Mouse (Mus musculus): ENCODE data around the gene Rgs11.
"Not testable (repeated sequence)": the region's sequence is repeated elsewhere in the genome, so short reads cannot be mapped to it uniquely, and the experiment has no call there.

The Rgs11 gene

DNA sequence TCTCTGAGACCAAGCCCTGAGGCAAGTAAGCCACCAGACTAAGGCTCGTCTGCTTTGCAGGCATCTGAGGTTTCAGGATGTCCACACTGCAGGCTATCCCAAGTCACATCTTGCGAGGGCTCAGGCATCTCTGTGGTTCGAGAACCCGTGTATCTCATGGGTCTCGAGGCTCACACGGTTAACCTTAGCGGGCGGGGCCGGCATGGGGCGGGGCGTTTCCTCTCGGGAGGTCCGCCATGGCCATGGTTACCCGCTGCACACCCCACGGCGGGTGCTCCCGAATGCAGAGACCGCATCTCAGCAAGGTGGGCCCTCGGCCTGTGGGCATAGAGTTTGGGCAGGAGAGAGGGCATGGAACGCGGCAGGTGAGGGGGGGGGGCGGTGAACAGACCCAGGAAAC, at the start of gene Rgs11:
Rgs11 (plus strand) TSS at position 215 of the 400 bp plus-strand sequence.
- peak; percentile 43 for DNase-seq (ENCODE audit: low spot score)

DNA sequence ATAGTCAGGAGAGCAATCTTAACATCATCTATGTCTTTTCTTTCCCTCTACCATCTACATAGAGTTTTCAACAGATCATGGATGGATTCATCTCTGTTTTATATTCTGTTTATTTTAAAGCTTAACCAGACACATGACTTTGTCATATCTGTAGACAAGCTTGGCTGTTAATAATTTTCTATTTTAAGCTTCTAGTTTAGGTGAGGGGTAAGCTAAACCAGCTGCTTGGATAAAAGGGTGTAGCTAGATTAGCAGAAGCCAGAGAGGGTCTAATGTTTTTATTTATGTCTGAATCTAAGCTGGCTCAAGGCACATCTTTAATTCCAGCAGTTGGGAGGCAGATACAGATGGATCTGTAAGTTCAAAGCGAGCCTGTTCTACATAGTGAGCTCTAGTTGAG, 40.0 kb upstream of the Rgs11 start:
- no peak for DNase-seq (ENCODE audit: low spot score)

DNA sequence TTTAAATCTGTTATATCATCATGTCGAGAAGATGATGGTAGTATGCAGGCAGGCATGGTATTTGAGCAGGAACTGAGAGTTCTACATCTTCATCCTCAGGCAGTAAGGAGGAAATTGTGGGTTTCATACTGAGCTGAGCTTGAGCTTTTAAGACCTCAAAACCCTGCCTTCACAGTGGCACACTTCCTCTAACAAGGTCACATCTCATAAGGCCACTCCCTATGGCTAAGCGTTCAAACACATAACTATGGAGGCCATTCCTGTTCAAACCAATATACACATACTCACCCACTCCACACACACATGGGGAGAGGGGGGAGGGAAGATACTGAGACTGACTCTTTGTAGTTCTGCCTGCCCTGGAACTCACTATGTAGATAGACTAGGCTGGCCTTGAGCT, 34.7 kb upstream of the Rgs11 start:
- DNase-seq (ENCODE audit: low spot score): peak; percentile 61

DNA sequence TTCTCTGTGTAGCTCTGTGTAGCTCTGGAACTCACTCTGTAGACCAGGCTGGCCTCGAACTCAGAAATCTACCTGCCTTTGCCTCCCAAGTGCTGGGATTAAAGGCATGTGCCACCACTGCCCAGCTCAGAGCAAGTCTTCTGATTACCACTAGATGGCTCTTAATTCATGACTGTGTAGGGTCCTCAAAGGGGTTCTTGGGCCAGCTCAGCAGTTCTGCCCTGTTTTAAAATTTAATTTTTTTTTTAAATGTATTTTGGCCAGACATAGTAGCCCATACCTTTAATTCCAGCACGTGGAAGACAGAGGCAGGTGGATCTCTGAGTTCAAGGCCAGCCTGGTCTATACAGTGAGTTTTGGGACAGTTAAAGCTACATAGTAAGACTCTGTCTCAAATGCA, 27.5 kb upstream of the Rgs11 start:
- DNase-seq (ENCODE audit: low spot score): not testable (repeated sequence)

DNA sequence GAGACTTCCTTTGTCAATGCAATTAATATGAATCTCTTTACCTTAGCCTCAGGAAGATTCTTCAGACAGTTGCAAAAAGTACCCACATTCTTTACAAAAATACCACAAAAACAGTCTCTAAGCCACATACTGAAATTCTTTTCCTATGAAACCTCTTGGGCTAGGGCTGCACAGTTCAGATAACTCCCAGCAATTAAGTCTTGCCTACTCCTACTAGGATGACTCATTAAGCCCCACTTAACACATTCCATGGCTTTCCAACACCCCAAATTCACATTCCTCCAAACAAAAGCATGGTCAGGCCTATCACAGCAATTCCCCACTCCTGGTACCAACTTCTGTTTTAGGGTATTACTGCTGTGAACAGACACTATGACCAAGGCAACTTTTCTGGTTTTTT, 24.1 kb upstream of the Rgs11 start:
- no peak for DNase-seq (ENCODE audit: low spot score)

DNA sequence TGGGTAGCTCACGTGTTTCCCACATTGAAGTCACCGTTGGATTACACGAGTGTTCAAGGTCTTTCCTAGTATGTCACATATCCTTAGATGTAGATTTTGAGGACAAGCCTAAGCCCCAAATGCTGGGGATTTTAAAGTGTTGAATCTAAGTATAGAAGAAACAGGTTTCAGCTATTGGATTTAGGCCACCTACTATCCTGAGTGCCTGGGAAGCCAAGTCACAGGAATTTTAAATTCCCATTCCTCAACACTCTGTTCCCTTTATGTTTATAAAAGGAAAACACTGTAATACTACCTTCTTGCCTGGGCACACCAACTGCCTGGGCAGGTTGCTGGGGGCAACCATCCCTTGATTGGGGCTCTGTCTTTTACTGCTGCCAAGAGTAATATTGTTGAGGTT, 21.6 kb upstream of the Rgs11 start:
- DNase-seq (ENCODE audit: low spot score): no peak

DNA sequence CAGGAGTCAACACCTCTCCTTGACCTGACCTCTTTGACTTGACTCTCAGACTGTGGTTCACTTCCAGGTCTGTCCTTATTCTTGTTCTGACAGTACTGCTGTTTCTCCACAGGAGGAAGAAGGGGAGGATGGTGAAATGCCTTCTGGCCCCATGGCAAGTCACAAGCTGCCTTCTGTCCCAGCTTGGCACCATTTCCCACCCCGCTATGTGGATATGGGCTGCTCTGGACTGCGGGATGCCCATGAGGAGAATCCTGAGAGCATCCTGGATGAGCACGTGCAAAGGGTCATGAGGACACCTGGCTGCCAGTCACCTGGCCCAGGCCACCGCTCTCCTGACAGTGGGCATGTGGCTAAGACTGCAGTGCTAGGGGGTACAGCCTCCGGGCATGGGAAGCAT, 15.2 kb upstream of the Rgs11 start:
- no peak for DNase-seq (ENCODE audit: low spot score)

DNA sequence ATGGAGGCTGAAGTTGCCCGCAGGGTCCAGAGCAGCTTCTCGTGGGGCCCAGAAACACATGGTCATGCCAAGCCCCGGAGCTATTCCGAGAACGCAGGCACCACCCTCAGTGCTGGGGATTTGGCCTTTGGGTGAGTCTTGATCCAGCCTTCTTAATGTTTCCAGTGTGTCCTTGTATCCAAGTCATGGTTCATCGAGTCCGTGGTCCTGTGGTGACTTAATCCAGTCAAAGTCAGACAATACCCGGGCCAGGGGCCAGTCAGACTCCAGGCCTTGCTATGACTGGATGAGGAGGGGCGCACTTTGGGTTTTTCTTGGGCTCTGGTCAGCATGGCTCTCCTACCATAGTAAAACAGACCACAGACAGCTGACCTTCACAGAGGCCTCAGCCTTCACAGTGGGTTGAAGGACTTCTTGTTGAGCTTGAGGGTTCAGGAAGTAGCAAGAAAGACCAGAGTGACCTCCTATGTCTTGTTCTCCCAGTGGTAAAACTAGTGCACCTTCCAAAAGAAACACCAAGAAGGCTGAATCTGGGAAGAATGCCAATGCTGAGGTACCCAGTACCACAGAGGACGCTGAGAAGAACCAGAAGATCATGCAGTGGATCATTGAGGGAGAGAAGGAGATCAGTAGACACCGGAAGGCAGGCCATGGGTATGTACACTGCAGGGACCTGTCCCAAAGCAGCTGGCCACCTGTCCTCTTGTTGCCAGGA, 14.5 kb upstream of the Rgs11 start:
- DNase-seq (ENCODE audit: low spot score): no peak

DNA sequence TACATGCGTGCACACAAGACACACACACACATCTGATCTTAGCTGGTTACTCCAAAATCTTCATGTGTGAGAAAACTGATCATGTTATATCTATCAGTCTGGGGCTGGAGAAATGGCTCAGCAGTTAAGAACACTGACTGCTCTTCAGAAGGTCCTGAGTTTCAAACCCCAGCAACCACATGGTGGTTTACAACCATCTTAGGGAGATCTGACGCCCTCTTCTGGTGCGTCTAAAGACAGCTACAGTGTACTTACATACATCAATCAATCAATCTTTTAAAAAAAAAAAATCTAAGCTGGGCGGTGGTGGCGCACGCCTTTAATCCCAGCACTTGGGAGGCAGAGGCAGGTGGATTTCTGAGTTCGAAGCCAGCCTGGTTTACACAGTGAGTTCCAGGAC, 11.3 kb upstream of the Rgs11 start:
- not testable (repeated sequence) for DNase-seq (ENCODE audit: low spot score)

DNA sequence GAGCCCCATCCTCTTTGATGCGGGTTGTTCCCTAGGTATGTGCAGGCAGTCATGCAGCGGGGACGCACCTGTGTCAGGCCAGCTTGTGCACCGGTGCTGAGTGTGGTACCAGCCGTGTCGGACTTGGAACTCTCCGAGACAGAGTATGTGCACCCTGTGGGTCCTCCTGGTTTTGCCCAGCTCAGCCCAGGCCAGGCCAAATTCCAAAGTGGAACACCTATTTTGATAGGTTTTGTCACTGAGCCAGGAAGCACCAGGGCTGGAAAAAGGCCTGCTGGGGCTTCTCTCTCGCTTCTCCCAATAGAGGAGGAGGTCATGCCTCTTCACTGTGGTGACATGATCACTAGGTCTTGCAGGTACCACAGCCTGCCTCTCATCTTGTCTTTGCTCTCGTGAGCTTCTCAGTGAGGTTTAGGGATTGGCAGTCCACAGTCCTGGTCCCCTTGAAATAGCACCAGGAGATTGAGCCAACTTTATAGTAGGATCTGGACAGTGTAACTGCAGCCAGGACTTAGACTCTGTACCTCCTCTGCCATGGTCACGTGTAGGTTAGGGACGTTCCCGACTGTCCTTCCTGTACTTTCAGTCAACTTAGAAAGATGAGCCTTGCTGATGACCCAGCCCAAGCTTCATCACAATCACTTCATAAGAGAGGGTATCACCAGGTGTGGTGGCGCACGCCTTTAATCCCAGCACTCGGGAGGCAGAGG, 10.1 kb upstream of the Rgs11 start:
- DNase-seq (ENCODE audit: low spot score): no peak

DNA sequence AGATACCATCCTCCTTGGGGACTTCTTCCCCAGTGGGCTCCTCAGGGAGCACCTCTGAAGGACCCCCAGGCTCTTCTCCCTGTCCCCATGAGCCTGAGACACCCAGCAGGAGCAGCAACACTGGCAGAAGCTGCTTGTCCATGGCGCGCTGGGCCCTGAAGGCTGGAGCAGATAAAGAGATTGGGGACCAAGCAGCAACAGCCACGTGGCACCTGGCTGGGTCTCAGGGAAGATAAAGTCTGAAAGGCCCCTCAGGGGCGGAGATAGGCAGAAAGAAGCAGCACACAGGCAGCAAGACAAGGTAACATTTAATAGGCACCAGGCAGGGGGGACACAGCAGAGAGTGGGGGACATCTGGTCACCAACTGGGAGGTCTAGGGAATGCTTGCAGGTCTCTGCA, 3.9 kb upstream of the Rgs11 start, which contains the start of gene Pdia2:
Pdia2 (minus strand) TSS at position 196 of the 400 bp plus-strand sequence.
- DNase-seq (ENCODE audit: low spot score): no peak

DNA sequence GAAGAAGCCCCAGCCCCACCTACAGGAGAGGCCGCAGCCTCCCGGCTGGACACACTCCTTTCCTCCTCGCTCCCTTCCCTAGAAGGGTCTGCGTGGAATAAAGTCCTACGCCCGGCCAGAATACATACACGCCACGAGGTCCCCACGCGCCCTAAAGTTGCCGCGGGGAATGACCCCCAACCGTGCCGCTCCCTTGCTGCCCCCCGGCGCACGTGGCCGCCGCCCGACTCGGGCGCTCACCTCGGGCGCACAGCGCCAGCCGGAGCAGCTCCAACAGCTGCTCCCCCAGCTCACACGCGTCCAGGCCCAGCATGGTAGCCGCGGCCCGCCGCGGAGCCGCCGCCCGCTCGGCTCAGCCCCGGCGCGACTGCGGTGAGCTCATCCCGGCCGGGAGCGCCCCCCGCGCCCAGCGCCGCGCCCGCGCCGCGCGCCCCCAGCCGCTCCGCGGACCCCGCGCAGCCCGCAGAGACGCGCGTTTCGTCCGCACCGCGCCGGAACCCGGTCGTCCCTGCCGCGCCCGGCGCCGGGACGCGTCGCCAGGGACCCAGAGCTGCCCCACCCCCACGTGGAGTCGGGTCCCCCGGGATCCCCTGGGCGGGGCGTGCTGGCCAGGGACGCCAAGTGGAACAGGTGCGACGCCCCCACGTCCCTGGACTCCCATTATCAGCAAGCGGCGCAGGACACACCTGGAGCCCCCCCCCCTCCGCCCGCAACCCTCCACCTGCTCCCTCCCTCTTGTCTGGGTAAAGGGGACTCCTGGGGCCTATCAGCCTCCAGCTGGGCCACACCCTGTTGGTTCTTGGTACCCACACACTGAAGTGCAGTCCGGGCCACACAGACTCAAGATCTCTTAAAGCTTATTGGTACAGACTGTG, 1.7 kb upstream of the Rgs11 start:
- DNase-seq (ENCODE audit: low spot score): no peak

DNA sequence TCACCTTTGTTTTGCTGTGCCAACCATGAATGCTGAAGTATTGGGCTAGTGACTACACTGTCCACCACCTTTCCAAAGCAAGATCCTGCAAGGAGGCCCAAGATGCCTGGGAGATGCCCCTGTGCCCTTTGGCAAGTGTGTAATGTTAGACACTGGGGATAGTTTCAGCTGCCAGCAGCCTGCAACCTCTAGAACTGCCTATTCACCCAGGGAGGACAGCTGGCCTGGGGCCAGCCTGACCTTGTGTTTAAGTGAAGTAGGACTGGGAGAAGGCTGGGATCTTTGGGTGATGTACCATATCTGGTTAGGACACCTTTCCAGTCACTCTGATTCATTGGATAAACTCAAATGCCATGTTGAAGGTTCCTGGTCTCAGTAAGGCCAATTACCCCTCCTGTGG, 753 bp upstream of the Rgs11 start:
- DNase-seq (ENCODE audit: low spot score): no peak

DNA sequence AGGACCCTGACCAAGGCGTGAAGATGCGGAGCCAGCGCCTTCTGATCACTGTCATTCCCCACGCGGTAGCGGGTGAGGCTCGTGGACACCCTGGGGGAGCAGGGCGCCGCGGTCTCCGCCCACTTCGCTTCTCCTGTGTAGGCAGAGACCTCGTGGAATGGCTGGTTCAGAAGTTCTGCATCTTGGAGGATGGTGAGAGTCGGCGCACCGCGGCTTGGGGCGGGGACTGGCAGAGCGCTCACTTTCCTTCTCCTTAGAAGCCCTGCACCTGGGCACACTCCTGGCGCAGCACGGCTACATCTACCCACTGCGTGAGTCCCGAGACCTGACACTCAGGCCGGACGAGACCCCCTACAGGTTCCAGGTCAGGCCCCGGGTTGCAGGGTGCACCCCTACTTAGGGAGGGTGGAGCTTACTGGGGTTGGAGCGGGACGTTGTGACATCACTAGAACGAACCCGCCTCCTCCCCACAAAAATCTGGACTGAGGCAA, 615 bp downstream of the Rgs11 start:
- peak; percentile 36 for DNase-seq (ENCODE audit: low spot score)

DNA sequence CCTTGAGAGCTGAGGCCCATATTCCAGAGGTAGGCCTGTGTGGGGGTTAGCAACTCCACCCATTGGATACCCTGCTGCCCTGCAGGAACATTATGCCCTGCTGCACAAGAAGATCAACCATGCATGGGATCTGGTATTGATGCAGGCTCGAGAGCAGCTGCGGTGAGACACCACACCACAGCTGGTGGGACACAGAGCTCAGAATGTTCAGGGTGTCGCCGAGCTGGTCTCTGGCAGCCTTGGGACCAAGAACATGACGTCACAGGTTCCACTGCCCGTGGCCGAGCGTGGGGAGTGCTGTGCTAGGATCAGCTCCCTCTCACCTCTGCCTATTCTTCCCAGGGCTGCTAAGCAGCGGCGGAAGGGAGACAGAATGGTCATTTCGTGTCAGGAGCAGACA, 2.0 kb downstream of the Rgs11 start:
- no peak for DNase-seq (ENCODE audit: low spot score)

DNA sequence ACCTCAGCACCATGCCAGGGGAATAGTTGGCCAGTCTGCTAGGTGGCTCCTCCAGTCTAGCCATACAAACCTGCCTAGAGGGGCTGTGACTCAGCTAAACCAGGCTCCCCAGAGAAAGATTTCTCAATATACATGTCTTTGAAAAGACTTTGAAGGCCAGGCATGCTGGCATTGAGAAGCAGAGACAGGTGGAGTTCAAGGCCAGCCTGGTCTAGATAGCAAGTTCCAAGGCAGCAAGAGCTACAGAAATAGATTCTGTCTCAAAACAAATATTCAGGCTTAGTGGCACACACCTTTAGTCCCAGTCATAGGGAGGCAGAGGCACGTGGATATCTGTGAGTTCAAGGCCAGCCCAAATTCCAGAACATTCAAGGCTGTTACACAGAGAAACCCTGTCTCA, 3.6 kb downstream of the Rgs11 start:
- no peak for DNase-seq (ENCODE audit: low spot score)

DNA sequence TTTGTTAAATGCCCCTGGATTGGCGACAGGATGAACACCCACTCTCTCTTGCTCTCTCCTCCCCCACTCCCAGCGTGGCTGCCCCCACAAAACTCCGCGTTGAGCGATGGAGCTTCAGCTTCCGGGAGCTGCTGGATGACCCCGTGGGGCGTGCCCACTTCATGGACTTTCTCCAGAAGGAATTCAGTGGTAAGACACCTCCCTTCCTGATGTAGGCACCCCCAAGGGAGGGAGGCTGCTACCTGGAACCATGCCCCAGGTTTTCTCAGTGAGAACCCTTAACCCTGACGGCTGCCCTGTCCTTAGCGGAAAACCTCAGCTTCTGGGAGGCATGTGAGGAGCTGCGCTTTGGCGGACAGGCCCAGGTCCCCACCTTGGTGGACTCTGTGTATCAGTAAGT, 4.9 kb downstream of the Rgs11 start, which contains the start of gene Arhgdig:
Arhgdig (minus strand) TSS at position 101 of the 400 bp plus-strand sequence.
- no peak for DNase-seq (ENCODE audit: low spot score)

DNA sequence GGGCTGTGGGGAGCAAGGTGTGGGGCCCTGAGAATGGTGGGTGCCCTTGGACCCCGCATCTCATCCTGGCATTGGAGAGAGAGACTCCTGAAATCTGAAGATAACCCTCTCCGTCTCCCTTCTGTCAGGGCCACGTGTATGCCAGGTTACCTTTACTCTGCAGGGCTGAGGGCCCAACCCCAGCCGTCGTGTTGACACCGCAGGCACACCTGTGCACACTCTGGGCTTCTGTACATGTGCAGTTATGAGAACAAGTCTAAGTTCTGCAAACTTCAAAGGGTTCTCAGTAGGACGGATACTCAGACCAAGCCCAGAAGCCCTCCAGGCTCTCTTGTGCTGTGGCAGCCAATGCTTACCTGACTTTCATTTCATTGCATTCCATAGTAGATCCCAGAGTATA, 9.5 kb downstream of the Rgs11 start:
- no peak for DNase-seq (ENCODE audit: low spot score)

DNA sequence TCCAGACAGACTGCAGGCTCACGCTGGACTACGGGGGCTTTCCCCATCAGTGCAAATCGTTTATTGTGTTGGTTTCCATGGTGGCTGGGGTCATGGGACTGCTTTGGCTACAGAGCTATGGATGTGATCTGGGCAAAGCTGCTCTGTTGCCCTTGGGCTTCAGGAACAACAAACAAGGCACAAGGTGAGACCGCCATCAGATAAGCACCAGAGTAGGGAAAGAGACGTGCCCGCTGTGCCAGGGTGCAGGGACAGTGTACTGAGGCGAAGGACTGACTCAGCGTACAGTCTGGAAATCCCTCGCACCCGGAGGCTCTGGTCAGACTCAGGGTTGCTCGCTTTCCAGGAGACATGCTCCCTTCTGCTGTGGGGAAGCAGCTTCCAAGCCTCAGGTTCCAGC, 9.9 kb downstream of the Rgs11 start:
- DNase-seq (ENCODE audit: low spot score): no peak

DNA sequence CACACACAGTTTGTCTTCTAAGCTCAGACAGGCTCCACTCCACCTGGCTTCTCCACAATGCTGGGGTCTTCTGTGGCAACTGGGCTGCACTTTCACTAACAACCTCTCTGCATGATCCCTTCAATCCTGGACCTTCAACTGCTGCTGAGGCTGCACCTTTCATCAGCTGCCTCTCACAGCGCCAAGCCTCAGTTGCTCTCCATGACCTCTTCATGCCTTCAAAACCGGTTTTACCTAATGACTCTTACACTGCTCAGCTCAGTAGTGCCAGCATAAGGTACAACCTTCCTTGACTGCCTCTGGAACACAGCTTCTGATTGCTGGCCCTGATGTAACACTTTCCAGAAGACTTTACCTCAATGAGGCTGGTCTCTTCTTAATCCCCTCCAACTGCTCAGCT, 18.8 kb downstream of the Rgs11 start:
- DNase-seq (ENCODE audit: low spot score): no peak

DNA sequence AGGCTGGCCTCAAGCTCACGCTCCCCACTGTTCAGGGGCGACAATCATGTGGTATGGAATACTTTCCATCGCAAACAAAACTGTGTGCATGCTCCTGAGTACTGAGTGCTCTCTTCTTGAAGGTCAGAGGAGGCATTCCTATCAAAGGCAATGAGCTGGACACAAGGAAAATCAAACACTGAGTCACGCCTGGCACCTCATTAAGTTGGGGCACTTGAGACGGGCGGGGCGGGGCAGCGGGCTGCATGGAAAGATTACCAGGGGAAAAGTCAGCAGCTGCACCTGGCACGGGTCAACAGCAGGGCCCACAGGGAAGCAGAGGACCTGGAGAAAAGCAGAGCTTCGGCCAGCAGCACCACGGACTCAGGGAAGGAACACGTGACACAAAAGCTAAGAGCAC, 22.4 kb downstream of the Rgs11 start:
- peak; percentile 80 for DNase-seq (ENCODE audit: low spot score)

DNA sequence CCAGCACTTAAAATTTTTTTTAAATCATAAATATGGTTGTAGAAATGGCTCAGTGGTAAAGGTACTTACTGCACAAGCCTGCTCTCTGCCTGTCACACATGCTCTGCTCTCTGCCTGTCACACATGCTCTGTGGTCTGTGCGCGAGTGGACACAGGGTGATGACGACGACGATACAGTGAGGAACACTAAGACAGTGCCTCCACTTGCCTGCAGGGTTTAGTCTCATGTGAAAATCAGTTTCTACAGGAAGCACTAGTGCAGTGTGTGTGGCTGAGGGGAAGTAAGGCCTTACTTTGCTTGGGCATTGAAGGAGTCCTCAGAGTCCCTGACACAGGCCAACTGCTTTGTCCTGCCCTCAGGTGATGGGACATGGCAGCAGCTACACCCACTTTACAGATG, 27.0 kb downstream of the Rgs11 start:
- no peak for DNase-seq (ENCODE audit: low spot score)

DNA sequence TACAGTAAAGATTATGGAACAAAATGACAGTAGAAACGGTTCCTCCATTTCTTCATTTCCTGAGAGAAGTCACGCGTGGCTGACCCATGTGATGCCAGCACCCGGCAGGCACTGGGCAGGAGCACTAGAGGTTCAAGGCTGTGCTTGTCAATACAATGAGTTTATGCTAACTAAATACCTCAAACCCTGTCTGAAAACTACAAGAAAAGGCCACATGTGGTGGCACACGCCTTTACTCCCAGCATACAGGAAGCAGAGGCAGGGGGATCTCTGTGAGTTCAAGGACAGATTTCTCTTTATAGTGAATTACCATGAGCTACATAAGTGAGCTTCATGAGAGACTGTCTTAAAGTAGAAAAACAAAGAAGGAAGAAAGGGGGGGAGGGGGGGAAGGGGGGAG, 28.4 kb downstream of the Rgs11 start:
- DNase-seq (ENCODE audit: low spot score): no peak
